Mouse (Mus musculus) embryonic facial prominence, embryonic 11.5 days (tissue): ENCODE measurements around the gene Gm10663. TPM values are rescaled to one million over a fixed set of nuclear protein-coding genes. Genes with fewer than 3 reads are reported as not detected.

ENCODE experiments used
- ATAC-seq: fragments of 200-750 bp; cut with Nextera tagmentation; replicated peaks from 2 replicates; pipeline ENCODE4 v1.8.0; 2017; ENCODE audit warnings: low read depth; ENCODE audit not compliant: insufficient number of reproducible peaks, low FRiP score, low TSS enrichment
- DNase-seq: peaks from one replicate; pipeline ENCODE4 v3.0.0-alpha.2; 2015; ENCODE audit warnings: low spot score
- H3K27ac ChIP-seq: fragments of 300-500 bp; sonication (generic); replicated peaks from 2 replicates; pipeline ENCODE4 v1.5.1; 2014; ENCODE audit warnings: mild to moderate bottlenecking, low read depth, low read length, control low read depth
- H3K27me3 ChIP-seq: fragments of 300-500 bp; sonication (generic); 2 replicates; pipeline ENCODE4 v1.6.1; 2014; ENCODE audit warnings: mild to moderate bottlenecking, low read length, moderate library complexity, mixed read lengths; ENCODE audit not compliant: control insufficient read depth, insufficient read depth
- H3K36me3 ChIP-seq: fragments of 300-500 bp; sonication (generic); replicated peaks from 2 replicates; pipeline ENCODE4 v1.6.1; 2014; ENCODE audit warnings: low read depth, mild to moderate bottlenecking, low read length, moderate library complexity, mixed read lengths; ENCODE audit not compliant: control insufficient read depth, insufficient read depth
- H3K4me1 ChIP-seq: fragments of 300-500 bp; sonication (generic); 2 replicates; pipeline ENCODE4 v1.6.1; 2014; ENCODE audit warnings: low read length, mixed read lengths; ENCODE audit not compliant: control insufficient read depth, insufficient read depth
- H3K4me2 ChIP-seq: fragments of 300-500 bp; sonication (generic); 2 replicates; pipeline ENCODE4 v1.6.1; 2014; ENCODE audit warnings: low read depth, mild to moderate bottlenecking, control low read depth, low read length, moderate library complexity
- H3K4me3 ChIP-seq: fragments of 300-500 bp; sonication (generic); 2 replicates; pipeline ENCODE4 v1.5.1; 2014; ENCODE audit warnings: low read depth, low read length, control low read depth
- H3K9ac ChIP-seq: fragments of 300-500 bp; sonication (generic); replicated peaks from 2 replicates; pipeline ENCODE4 v1.6.1; 2014; ENCODE audit warnings: mild to moderate bottlenecking, control low read depth, low read length
- H3K9me3 ChIP-seq: fragments of 300-500 bp; sonication (generic); replicated peaks from 2 replicates; pipeline ENCODE4 v1.6.1; 2016; ENCODE audit warnings: mild to moderate bottlenecking, low read length, inconsistent platforms, mixed read lengths; ENCODE audit not compliant: control insufficient read depth
- WGBS: fragments of 180-500 bp; shearing (Covaris S2); extraction: QIAGEN DNeasy Blood & Tissue Kit; methylation state at CpG from one replicate; pipeline ENCODE4 v1.1.7; 2014; 5-methylcytosine and 5-hydroxymethylcytosine counted together
- polyA plus RNA-seq: library from polyadenylated mRNA; unstranded; fragments of >200 nt; fragmentation: Nextera tagmentation; extraction: Ambion mirVana; gene quantifications from 2 replicates; pipeline ENCODE4 v1.2.1, GENCODE M21; 2014

The Gm10663 gene
- polyA plus RNA-seq, 1 experiment from 2014 or later: not detected

DNA sequence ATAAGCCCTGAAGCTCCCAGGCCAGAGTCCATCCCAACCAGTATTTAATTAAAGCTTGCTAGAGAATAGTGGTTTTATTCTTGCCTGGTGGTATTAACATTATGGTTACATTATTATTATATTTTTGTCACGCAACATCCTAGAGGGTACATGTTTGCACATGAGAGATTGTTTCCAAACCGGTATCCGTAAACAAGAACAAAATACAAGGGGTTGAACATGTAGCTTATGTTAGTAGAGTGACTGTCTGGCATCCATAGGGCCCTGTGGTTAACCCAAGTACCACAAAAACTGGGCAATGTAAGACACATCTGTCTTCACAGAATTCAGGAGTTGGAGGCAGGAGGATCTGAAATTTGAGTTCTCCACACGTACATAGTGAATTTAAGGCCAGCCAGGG is 7.8 kb upstream of the Gm10663 start:
- no peak overlapping the region for H3K4me3 ChIP-seq
- no peak for ATAC-seq
- no peaks in the 10 kb centered on the region for H3K27me3 ChIP-seq
- DNase-seq: no peak
- H3K9me3 ChIP-seq: no peaks in the 10 kb centered on the region
- H3K36me3 ChIP-seq: no peaks in the 10 kb centered on the region
- no peak overlapping the region for H3K4me2 ChIP-seq
- no peak overlapping the region for H3K9ac ChIP-seq
- 92% methylated on average over 4 of the region's 4 CpGs for WGBS
- no peak overlapping the region for H3K27ac ChIP-seq
- H3K4me1 ChIP-seq: no peaks in the 10 kb centered on the region

GRCm38 (mm10) chr8:65067694-65068472 is 7.0 kb upstream of the Gm10663 start:
- H3K4me1 ChIP-seq: no peaks in the 10 kb centered on the region
- no peaks in the 10 kb centered on the region for H3K27me3 ChIP-seq
- H3K27ac ChIP-seq: no peak overlapping the region
- no peaks in the 10 kb centered on the region for H3K9me3 ChIP-seq
- 43% methylated on average over 10 of the region's 10 CpGs for WGBS
- no peak for ATAC-seq
- H3K36me3 ChIP-seq: no peaks in the 10 kb centered on the region
- H3K4me3 ChIP-seq: no peak overlapping the region
- DNase-seq: no peak
- H3K4me2 ChIP-seq: no peak overlapping the region
- H3K9ac ChIP-seq: no peak overlapping the region

DNA sequence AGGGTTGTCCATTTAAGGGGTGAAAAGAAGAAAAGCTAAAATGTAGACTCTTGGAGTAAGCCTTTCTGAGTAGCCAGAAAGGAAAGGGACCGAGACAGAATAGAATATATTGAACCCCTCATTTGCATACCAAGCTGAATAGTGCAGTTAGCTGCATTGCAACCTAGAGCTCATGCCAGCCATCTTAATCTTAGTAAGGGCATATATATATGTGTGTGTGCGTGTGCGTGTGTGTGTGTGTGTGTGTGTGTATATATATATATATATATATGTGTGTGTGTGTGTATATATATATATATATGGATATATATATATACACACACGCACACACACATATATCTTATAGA is 6.4 kb upstream of the Gm10663 start:
- ATAC-seq (no peak), DNase-seq (no peak)
- Histone ChIP-seq H3K27ac (no peak overlapping the region), H3K4me1 (no peaks in the 10 kb centered on the region), H3K9ac (no peak overlapping the region), H3K4me2 (no peak overlapping the region), H3K4me3 (no peak overlapping the region), H3K36me3 (no peaks in the 10 kb centered on the region), H3K9me3 (no peaks in the 10 kb centered on the region), H3K27me3 (no peaks in the 10 kb centered on the region)
- 87% methylated on average over 4 of the region's 4 CpGs for WGBS

- Histone ChIP-seq H3K9me3 (no peaks in the 10 kb centered on the region), H3K27ac (no peak overlapping the region), H3K4me1 (no peaks in the 10 kb centered on the region), H3K4me2 (no peak overlapping the region), H3K9ac (no peak overlapping the region), H3K27me3 (no peaks in the 10 kb centered on the region), H3K4me3 (no peak overlapping the region), H3K36me3 (no peaks in the 10 kb centered on the region)
- ATAC-seq: no peak
- WGBS: 80% methylated on average over 4 of the region's 4 CpGs
- DNase-seq: no peak
These were observed 3.8 kb upstream of the Gm10663 start for GRCm38 (mm10) chr8:65070996-65071395.

- H3K4me3 ChIP-seq: no peak overlapping the region
- H3K4me2 ChIP-seq: no peak overlapping the region
- no peak overlapping the region for H3K27ac ChIP-seq
- no peaks in the 10 kb centered on the region for H3K36me3 ChIP-seq
- DNase-seq: no peak
- no peaks in the 10 kb centered on the region for H3K4me1 ChIP-seq
- no peak overlapping the region for H3K9ac ChIP-seq
- no peak for ATAC-seq
- no peaks in the 10 kb centered on the region for H3K9me3 ChIP-seq
- 86% methylated on average over 9 of the region's 9 CpGs for WGBS
- H3K27me3 ChIP-seq: no peaks in the 10 kb centered on the region
These were observed 5.9 kb downstream of the Gm10663 start for GRCm38 (mm10) chr8:65080731-65081130.

DNA sequence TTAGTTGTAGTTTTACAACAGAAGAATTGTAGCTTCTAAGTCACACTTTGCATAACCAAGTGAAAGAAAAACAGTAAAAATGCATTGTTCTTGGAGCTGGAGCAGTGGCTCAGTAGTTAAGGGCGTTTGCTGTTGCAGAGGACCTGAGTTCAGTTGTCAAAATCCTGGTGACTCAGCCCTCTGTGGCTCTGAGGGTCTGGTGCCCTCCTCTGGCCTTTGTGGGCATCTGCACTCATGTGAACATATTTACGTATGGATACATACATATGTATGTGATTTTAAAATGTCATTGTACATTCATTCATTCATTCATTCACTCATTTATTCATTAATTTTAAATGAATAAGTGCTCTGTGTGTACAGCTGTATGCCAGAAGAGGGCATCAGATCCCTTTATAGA is 10.8 kb downstream of the Gm10663 start:
- Histone ChIP-seq H3K27ac (no peak overlapping the region), H3K9me3 (no peaks in the 10 kb centered on the region), H3K4me1 (no peaks in the 10 kb centered on the region), H3K4me2 (no peak overlapping the region), H3K27me3 (no peaks in the 10 kb centered on the region), H3K36me3 (no peaks in the 10 kb centered on the region), H3K4me3 (no peak overlapping the region), H3K9ac (no peak overlapping the region)
- ATAC-seq (no peak), DNase-seq (no peak)
- 74% methylated on average over 2 of the region's 2 CpGs for WGBS

DNA sequence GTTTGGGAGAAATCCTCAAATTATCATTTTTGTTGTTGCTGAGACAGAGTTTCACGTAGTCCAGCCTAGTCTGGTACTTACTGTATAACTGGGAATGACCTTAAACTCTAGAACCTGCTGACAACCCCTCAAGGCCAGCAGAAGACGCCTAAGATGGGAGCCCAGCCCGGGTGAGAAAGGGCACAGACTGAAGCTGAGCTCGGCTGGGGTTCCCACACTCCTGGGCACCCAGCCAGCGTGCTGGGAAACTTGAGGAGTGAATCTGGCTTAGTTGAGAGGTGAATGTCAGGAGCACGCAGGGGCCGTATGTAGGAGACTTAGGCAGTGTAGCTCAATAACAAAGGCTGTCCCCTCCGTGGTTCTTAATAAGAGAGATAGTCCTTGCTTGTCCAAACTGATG is 12.9 kb downstream of the Gm10663 start:
- H3K4me3 ChIP-seq: no peak overlapping the region
- no peak overlapping the region for H3K4me2 ChIP-seq
- WGBS: 80% methylated on average over 8 of the region's 8 CpGs
- H3K27me3 ChIP-seq: no peaks in the 10 kb centered on the region
- no peak for ATAC-seq
- no peak overlapping the region for H3K9ac ChIP-seq
- DNase-seq: no peak
- H3K27ac ChIP-seq: no peak overlapping the region
- H3K4me1 ChIP-seq: no peaks in the 10 kb centered on the region
- no peaks in the 10 kb centered on the region for H3K36me3 ChIP-seq
- no peaks in the 10 kb centered on the region for H3K9me3 ChIP-seq

GRCm38 (mm10) chr8:65088120-65088519 is 13.3 kb downstream of the Gm10663 start:
- DNase-seq: no peak
- ATAC-seq: no peak
- Histone ChIP-seq H3K27ac (no peak overlapping the region), H3K36me3 (no peaks in the 10 kb centered on the region), H3K9ac (no peak overlapping the region), H3K27me3 (no peaks in the 10 kb centered on the region), H3K4me3 (no peak overlapping the region), H3K9me3 (no peaks in the 10 kb centered on the region), H3K4me1 (no peaks in the 10 kb centered on the region), H3K4me2 (no peak overlapping the region)
- 86% methylated on average over 12 of the region's 12 CpGs for WGBS
